In the genomic region with DNA sequence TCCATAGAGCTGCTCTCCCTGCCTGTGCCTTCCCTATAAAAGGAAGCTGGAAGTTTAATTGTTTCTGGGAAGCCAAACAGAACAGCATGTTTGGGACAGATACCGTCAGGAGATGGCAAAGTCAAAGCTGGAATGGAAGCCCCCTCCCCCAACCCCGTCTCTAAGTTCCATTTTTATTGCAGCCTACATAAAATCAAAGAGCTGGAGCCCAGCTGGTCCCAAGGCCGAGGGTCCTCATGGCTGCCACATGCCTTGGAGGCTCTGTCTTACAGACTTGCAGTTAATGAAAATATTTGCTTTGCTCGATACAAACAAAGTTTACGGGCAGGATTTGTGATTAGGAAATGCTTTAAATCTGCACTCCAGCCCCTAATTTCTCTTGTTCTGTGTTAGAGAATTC, we compare ENCODE assay signal across 12 mouse cellular contexts.
DNase-seq lines count a peak whose midpoint lies in the region; ATAC-seq and TF ChIP-seq lines count a peak whose summit lies in the region.
"Had no signal": no experiment of that assay in that cellular context is flagged by ENCODE, and none has a peak within 500 bp of the region (broad histone marks: within the 10 kb centered on the region; RNA-seq: fewer than 3 reads in every experiment).

No protein-coding gene starts in this region.

- H3K36me3 ChIP-seq in heart, embryonic 15.5 days = no peaks in the 10 kb centered on the region
- H3K36me3 ChIP-seq in lung, embryonic 14.5 days (ENCODE audit: insufficient read depth) = peaks cover 7% of the 10 kb centered on the region; the same call in 1 of the 2 replicates
- peaks cover 8% of the 10 kb centered on the region; the same call in 1 of the 2 replicates for H3K36me3 ChIP-seq in embryonic facial prominence, embryonic 12.5 days
- peaks cover 4% of the 10 kb centered on the region; the same call in 1 of the 2 replicates for H3K36me3 ChIP-seq in limb, embryonic 11.5 days (ENCODE audit: control insufficient read depth, insufficient read depth, low read length)
- peaks cover 6% of the 10 kb centered on the region; the same call in 1 of the 2 replicates for H3K36me3 ChIP-seq in hindbrain, embryonic 10.5 days
- H3K36me3 ChIP-seq: liver, embryonic 15.5 days had no signal

- no peak for ATAC-seq in heart, embryonic 15.5 days (replicated peaks; ENCODE audit: insufficient number of reproducible peaks, insufficient read depth, low FRiP score, low read depth)
- no peak for ATAC-seq in lung, embryonic 14.5 days (ENCODE audit: insufficient read depth)
- ATAC-seq in embryonic facial prominence, embryonic 12.5 days (ENCODE audit: insufficient number of reproducible peaks, insufficient read depth, low FRiP score, low TSS enrichment) = no peak
- peak; percentile 55; the same call in 1 of the 2 replicates for ATAC-seq in limb, embryonic 11.5 days (ENCODE audit: insufficient number of reproducible peaks, low FRiP score, low TSS enrichment, low read depth)
- no peak for ATAC-seq in megakaryocyte progenitor cell, adult 5-6 weeks (replicated peaks; ENCODE audit: poor library complexity)
- ATAC-seq: inflammation-experienced regulatory T-cells, adult 6 months had no signal

- H3K4me2 ChIP-seq in heart, embryonic 15.5 days = no peak overlapping the region
- H3K4me2 ChIP-seq in lung, embryonic 14.5 days = no peak overlapping the region; the same call in 1 of the 2 replicates
- no peak overlapping the region for H3K4me2 ChIP-seq in embryonic facial prominence, embryonic 12.5 days (replicated peaks)
- H3K4me2 ChIP-seq in limb, embryonic 11.5 days (ENCODE audit: low read depth, severe bottlenecking) = peak overlapping the region; percentile 30
- H3K4me2 ChIP-seq: liver, embryonic 15.5 days; midbrain, embryonic 11.5 days had no signal

- no peaks in the 10 kb centered on the region for H3K27me3 ChIP-seq in heart, embryonic 15.5 days
- H3K27me3 ChIP-seq in lung, embryonic 14.5 days (ENCODE audit: insufficient read depth, low read length) = no peaks in the 10 kb centered on the region
- no peaks in the 10 kb centered on the region for H3K27me3 ChIP-seq in embryonic facial prominence, embryonic 12.5 days
- H3K27me3 ChIP-seq in limb, embryonic 11.5 days (ENCODE audit: control insufficient read depth, insufficient read depth, low read length) = no peaks in the 10 kb centered on the region
- H3K27me3 ChIP-seq in hindbrain, embryonic 10.5 days (ENCODE audit: insufficient read depth, poor library complexity, severe bottlenecking) = no peaks in the 10 kb centered on the region
- H3K27me3 ChIP-seq: liver, embryonic 15.5 days had no signal

- 52% methylated on average over 5 of the region's 5 CpGs for WGBS in heart, embryonic 15.5 days
- WGBS in lung, embryonic 14.5 days = 21% methylated on average over 5 of the region's 5 CpGs
- WGBS in embryonic facial prominence, embryonic 12.5 days = 38% methylated on average over 5 of the region's 5 CpGs
- WGBS in limb, embryonic 11.5 days = 15% methylated on average over 5 of the region's 5 CpGs
- WGBS in hindbrain, embryonic 10.5 days = 58% methylated on average over 5 of the region's 5 CpGs

- no peak for DNase-seq in heart, adult 8-10 months (ENCODE audit: low spot score)
- DNase-seq in lung, embryonic 14.5 days = peak; percentile 57
- no peak for DNase-seq in lung, postnatal 10 days
- peak; percentile 74 for DNase-seq in limb, embryonic 11.5 days (ENCODE audit: low spot score)
- no peak for DNase-seq in hindbrain, embryonic 10.5 days (ENCODE audit: low spot score)
- DNase-seq: adrenal gland, postnatal 36 days had no signal

- peaks cover 34% of the 10 kb centered on the region for H3K4me1 ChIP-seq in heart, embryonic 15.5 days (replicated peaks)
- peaks cover 45% of the 10 kb centered on the region for H3K4me1 ChIP-seq in lung, embryonic 14.5 days (ENCODE audit: insufficient read depth)
- peaks cover 58% of the 10 kb centered on the region for H3K4me1 ChIP-seq in embryonic facial prominence, embryonic 12.5 days
- peaks cover 58% of the 10 kb centered on the region for H3K4me1 ChIP-seq in limb, embryonic 11.5 days (ENCODE audit: control insufficient read depth, insufficient read depth, low read length)
- H3K4me1 ChIP-seq in hindbrain, embryonic 10.5 days (replicated peaks) = peaks cover 44% of the 10 kb centered on the region

- H3K9ac ChIP-seq in heart, embryonic 15.5 days = no peak overlapping the region
- no peak overlapping the region for H3K9ac ChIP-seq in lung, embryonic 14.5 days
- H3K9ac ChIP-seq in embryonic facial prominence, embryonic 12.5 days = no peak overlapping the region
- no peak overlapping the region for H3K9ac ChIP-seq in limb, embryonic 11.5 days (ENCODE audit: low read length)
- H3K9ac ChIP-seq: liver, embryonic 15.5 days had no signal

- no peaks in the 10 kb centered on the region for H3K9me3 ChIP-seq in heart, embryonic 15.5 days (replicated peaks)
- no peaks in the 10 kb centered on the region for H3K9me3 ChIP-seq in lung, embryonic 14.5 days (ENCODE audit: low read depth, low read length)
- H3K9me3 ChIP-seq in embryonic facial prominence, embryonic 12.5 days = no peaks in the 10 kb centered on the region
- no peaks in the 10 kb centered on the region for H3K9me3 ChIP-seq in limb, embryonic 11.5 days (ENCODE audit: control insufficient read depth, low read length)
- no peaks in the 10 kb centered on the region for H3K9me3 ChIP-seq in hindbrain, embryonic 10.5 days
- H3K9me3 ChIP-seq: liver, embryonic 15.5 days had no signal

- H3K4me3 ChIP-seq in heart, embryonic 15.5 days = no peak overlapping the region
- H3K4me3 ChIP-seq in lung, embryonic 14.5 days (ENCODE audit: low read depth, low read length) = no peak overlapping the region
- H3K4me3 ChIP-seq in embryonic facial prominence, embryonic 12.5 days = no peak overlapping the region
- H3K4me3 ChIP-seq in limb, embryonic 11.5 days (ENCODE audit: low read depth, low read length) = no peak overlapping the region
- H3K4me3 ChIP-seq in hindbrain, embryonic 10.5 days = no peak overlapping the region
- H3K4me3 ChIP-seq: liver, embryonic 15.5 days had no signal

- TF ChIP-seq CTCF in lung, embryonic 14.5 days (IDR thresholded peaks at IDR 0.05; ENCODE audit: low read depth) = no peak

- H3K27ac ChIP-seq in heart, embryonic 15.5 days = peak overlapping the region; percentile 5; the same call in 1 of the 2 replicates
- H3K27ac ChIP-seq in lung, embryonic 14.5 days (ENCODE audit: low read depth) = peak overlapping the region; percentile 79
- H3K27ac ChIP-seq in embryonic facial prominence, embryonic 12.5 days = peak overlapping the region; percentile 50; the same call in 1 of the 2 replicates
- H3K27ac ChIP-seq in limb, embryonic 11.5 days (replicated peaks; ENCODE audit: low read depth, low read length) = peak overlapping the region; percentile 60
- H3K27ac ChIP-seq in hindbrain, embryonic 10.5 days = no peak overlapping the region
- H3K27ac ChIP-seq: liver, embryonic 15.5 days had no signal

Comparison
In these comparisons a context has a peak if more than half of its experiments do, and no peak if none do; other contexts are left out.
1. DNase-seq: peak in lung, embryonic 14.5 days (single experiment) and limb, embryonic 11.5 days (single experiment); none in heart, adult 8-10 months (single experiment), lung, postnatal 10 days (single experiment) and hindbrain, embryonic 10.5 days (single experiment).